ENCODE assay signal across 7 mouse cellular contexts in the genomic region with DNA sequence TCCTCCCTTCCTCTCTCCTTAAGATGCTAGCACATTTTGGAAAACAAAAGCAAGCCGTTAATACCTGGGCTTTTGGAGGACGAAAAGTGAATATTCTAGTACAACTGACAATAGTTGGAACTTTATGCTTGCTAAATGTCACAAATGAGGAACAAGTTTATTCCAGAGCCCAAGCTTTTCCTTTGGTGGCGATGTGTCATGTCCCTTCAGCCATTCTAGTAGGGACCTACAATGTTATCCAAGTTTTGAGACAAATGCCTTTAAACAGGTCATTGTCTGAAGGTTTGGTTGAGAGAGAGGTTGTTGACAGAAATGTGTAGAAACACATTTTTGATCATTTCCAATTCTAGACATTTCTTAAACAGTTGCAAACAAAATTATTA. TPM values are rescaled to one million over a fixed set of nuclear protein-coding genes. Genes with fewer than 3 reads are reported as not detected.
DNase-seq lines count a peak whose midpoint lies in the region; ATAC-seq and TF ChIP-seq lines count a peak whose summit lies in the region.

No protein-coding gene starts in this region.

- H3K4me3 ChIP-seq in lung, postnatal 0 days (ENCODE audit: low read depth, low read length): peak overlapping the region; percentile 87
- peak overlapping the region; percentile 76 for H3K4me3 ChIP-seq in limb, embryonic 15.5 days
- H3K4me3 ChIP-seq in stomach, embryonic 16.5 days (replicated peaks; ENCODE audit: low read length): peak overlapping the region; percentile 83

- TF ChIP-seq EP300 in lung, postnatal 0 days (IDR thresholded peaks at IDR 0.05): no peak

- H3K4me1 ChIP-seq in lung, postnatal 0 days (ENCODE audit: insufficient read depth, low read depth, low read length): peaks cover 3% of the 10 kb centered on the region; the same call in 1 of the 2 replicates
- peaks cover 13% of the 10 kb centered on the region for H3K4me1 ChIP-seq in limb, embryonic 15.5 days
- peaks cover 9% of the 10 kb centered on the region for H3K4me1 ChIP-seq in stomach, embryonic 16.5 days (ENCODE audit: control insufficient read depth, insufficient read depth, low read length)

- no peak for DNase-seq in lung, postnatal 0 days (ENCODE audit: low spot score)
- DNase-seq in lung, postnatal 10 days: no peak
- no peak for DNase-seq in layer of hippocampus, adult 8-10 months (ENCODE audit: low spot score in 2 of 2)

- no peak for TF ChIP-seq CTCF in lung, postnatal 0 days (IDR thresholded peaks at IDR 0.05)

- peak overlapping the region; percentile 83 for H3K9ac ChIP-seq in lung, postnatal 0 days (replicated peaks; ENCODE audit: low read depth)
- H3K9ac ChIP-seq in limb, embryonic 15.5 days: peak overlapping the region; percentile 93
- peak overlapping the region; percentile 98 for H3K9ac ChIP-seq in stomach, embryonic 16.5 days (ENCODE audit: low read length)

- no peaks in the 10 kb centered on the region for H3K9me3 ChIP-seq in lung, postnatal 0 days (ENCODE audit: low read length)
- no peaks in the 10 kb centered on the region for H3K9me3 ChIP-seq in limb, embryonic 15.5 days
- H3K9me3 ChIP-seq in stomach, embryonic 16.5 days (replicated peaks; ENCODE audit: control insufficient read depth, low read length): no peaks in the 10 kb centered on the region; the same call in 1 of the 2 replicates

- WGBS in lung, postnatal 0 days: 15% methylated on average over 3 of the region's 3 CpGs
- WGBS in limb, embryonic 15.5 days: 23% methylated on average over 3 of the region's 3 CpGs
- WGBS in stomach, embryonic 16.5 days: 15% methylated on average over 3 of the region's 3 CpGs

- H3K27me3 ChIP-seq in lung, postnatal 0 days (replicated peaks; ENCODE audit: insufficient read depth, low read length): no peaks in the 10 kb centered on the region
- H3K27me3 ChIP-seq in limb, embryonic 15.5 days: no peaks in the 10 kb centered on the region
- no peaks in the 10 kb centered on the region for H3K27me3 ChIP-seq in stomach, embryonic 16.5 days (ENCODE audit: control insufficient read depth, insufficient read depth, low read length)

- no peak for ATAC-seq in lung, postnatal 0 days
- peak; percentile 23 for ATAC-seq in granulocyte monocyte progenitor cell, adult 5-6 weeks (replicated peaks; ENCODE audit: poor library complexity, severe bottlenecking)
- ATAC-seq in limb, embryonic 15.5 days (ENCODE audit: insufficient number of reproducible peaks, low FRiP score, low TSS enrichment, low read depth): no peak
- no peak for ATAC-seq in stomach, embryonic 16.5 days (ENCODE audit: insufficient read depth, low FRiP score)
- ATAC-seq in CD4-positive, CD25-positive, alpha-beta regulatory T cell, adult 4 months: no peak

- peak overlapping the region; percentile 96 for H3K27ac ChIP-seq in lung, postnatal 0 days (ENCODE audit: low read length)
- H3K27ac ChIP-seq in limb, embryonic 15.5 days: peak overlapping the region; percentile 97
- peak overlapping the region; percentile 92; the same call in 1 of the 2 replicates for H3K27ac ChIP-seq in stomach, embryonic 16.5 days (ENCODE audit: low read length)

- H3K4me2 ChIP-seq in lung, postnatal 0 days (replicated peaks; ENCODE audit: low read depth, low read length): peak overlapping the region; percentile 85
- peak overlapping the region; percentile 67 for H3K4me2 ChIP-seq in limb, embryonic 15.5 days
- H3K4me2 ChIP-seq in stomach, embryonic 16.5 days (ENCODE audit: low read depth, low read length): peak overlapping the region; percentile 74

- H3K36me3 ChIP-seq in lung, postnatal 0 days (ENCODE audit: insufficient read depth, low read length): no peaks in the 10 kb centered on the region
- peaks cover 5% of the 10 kb centered on the region for H3K36me3 ChIP-seq in limb, embryonic 15.5 days
- peaks cover 4% of the 10 kb centered on the region; the same call in 1 of the 2 replicates for H3K36me3 ChIP-seq in stomach, embryonic 16.5 days (ENCODE audit: control insufficient read depth, insufficient read depth, low read length)

RNA-seq across cellular contexts. Expression of a gene that starts 1.2 kb away (rescaled TPM):
- polyA plus RNA-seq in lung, postnatal 0 days (2015; fragmentation: Nextera tagmentation; extraction: Ambion mirVana): 11.0 and 13.5 TPM in 2 replicates
- 4.3 and 4.8 TPM in 2 replicates for total RNA-seq in granulocyte monocyte progenitor cell, adult 5-6 weeks (2014; fragmentation: Nextera tagmentation)
- 3.5 TPM in 2 replicates for total RNA-seq in granulocyte monocyte progenitor cell, adult 5-6 weeks (2017)
- 14.8 and 20.0 TPM in 2 replicates for polyA plus RNA-seq in limb, embryonic 15.5 days (2015; fragmentation: Nextera tagmentation; extraction: Ambion mirVana)
- 11.6 and 11.7 TPM in 2 replicates for polyA plus RNA-seq in stomach, embryonic 16.5 days (2015; fragmentation: Nextera tagmentation; extraction: Ambion mirVana)
- total RNA-seq in layer of hippocampus, adult 8-10 months (2022): 10 to 100 TPM; 33.5 to 37.6 (median 36.3) TPM
- under 1 TPM; 0.05 to 0.15 TPM for polyA plus RNA-seq in CD4-positive, CD25-positive, alpha-beta regulatory T cell, adult 4 months (2017; shearing (Covaris generic))

RNA-seq across cellular contexts. Expression of a gene that starts 25.5 kb away (rescaled TPM):
- polyA plus RNA-seq in lung, postnatal 0 days (2015; fragmentation: Nextera tagmentation; extraction: Ambion mirVana): 74.4 and 87.1 TPM in 2 replicates
- 3.7 and 6.6 TPM in 2 replicates for total RNA-seq in granulocyte monocyte progenitor cell, adult 5-6 weeks (2014; fragmentation: Nextera tagmentation)
- 2.3 and 14.9 TPM in 2 replicates for total RNA-seq in granulocyte monocyte progenitor cell, adult 5-6 weeks (2017)
- 143 and 338 TPM in 2 replicates for polyA plus RNA-seq in limb, embryonic 15.5 days (2015; fragmentation: Nextera tagmentation; extraction: Ambion mirVana)
- polyA plus RNA-seq in stomach, embryonic 16.5 days (2015; fragmentation: Nextera tagmentation; extraction: Ambion mirVana): 126 and 136 TPM in 2 replicates
- 10 to 100 TPM in 2 of 4 experiments, 1 to 10 TPM in 2; 8.6 to 18.2 (median 10.9) TPM for total RNA-seq in layer of hippocampus, adult 8-10 months (2022)
- 1 to 10 TPM in 1 of 2 experiments, not detected in 1; 2.7 TPM for polyA plus RNA-seq in CD4-positive, CD25-positive, alpha-beta regulatory T cell, adult 4 months (2017; shearing (Covaris generic))

RNA-seq across cellular contexts. Expression of a gene that starts 47.7 kb away (rescaled TPM):
- 9.1 and 9.5 TPM in 2 replicates for polyA plus RNA-seq in lung, postnatal 0 days (2015; fragmentation: Nextera tagmentation; extraction: Ambion mirVana)
- total RNA-seq in granulocyte monocyte progenitor cell, adult 5-6 weeks (2014; fragmentation: Nextera tagmentation): 14.7 and 15.2 TPM in 2 replicates
- total RNA-seq in granulocyte monocyte progenitor cell, adult 5-6 weeks (2017): 11.5 and 16.8 TPM in 2 replicates
- 9.1 and 10.8 TPM in 2 replicates for polyA plus RNA-seq in limb, embryonic 15.5 days (2015; fragmentation: Nextera tagmentation; extraction: Ambion mirVana)
- polyA plus RNA-seq in stomach, embryonic 16.5 days (2015; fragmentation: Nextera tagmentation; extraction: Ambion mirVana): 8.5 and 10.7 TPM in 2 replicates
- total RNA-seq in layer of hippocampus, adult 8-10 months (2022): 10 to 100 TPM; 12.6 to 14.9 (median 14.5) TPM
- 1 to 10 TPM; 2.3 to 3.4 TPM for polyA plus RNA-seq in CD4-positive, CD25-positive, alpha-beta regulatory T cell, adult 4 months (2017; shearing (Covaris generic))

Comparison
In these comparisons a context has a peak if more than half of its experiments do, and no peak if none do; other contexts are left out.
1. RNA of a gene that starts 1.2 kb away (polyA plus RNA-seq): 14.8 to 20.0 TPM in limb, embryonic 15.5 days, 11.6 to 11.7 TPM in stomach, embryonic 16.5 days and 11.0 to 13.5 TPM in lung, postnatal 0 days; 0.05 to 0.15 TPM in CD4-positive, CD25-positive, alpha-beta regulatory T cell, adult 4 months; every median in the first group is over 10 times any median in the second.
2. RNA of a gene that starts 25.5 kb away (polyA plus RNA-seq): 143 to 338 TPM in limb, embryonic 15.5 days, 126 to 136 TPM in stomach, embryonic 16.5 days and 74.4 to 87.1 TPM in lung, postnatal 0 days; 2.7 TPM in CD4-positive, CD25-positive, alpha-beta regulatory T cell, adult 4 months; every median in the first group is over 10 times any median in the second.
3. Peak in every context shown above with its lines, with median percentiles within 50 percentile points of each other: H3K27ac ChIP-seq, H3K4me2 ChIP-seq, H3K4me3 ChIP-seq and H3K9ac ChIP-seq.